Mouse (Mus musculus): ENCODE measurements around the gene Cdh4. TPM values are rescaled to one million over a fixed set of nuclear protein-coding genes. Genes with fewer than 3 reads are reported as not detected.

The Cdh4 gene
- polyA plus RNA-seq, 1 experiment from 2014 or later, result 0.99 TPM

GRCm38 (mm10) chr2:179679866-179680265 lies 237.6 kb downstream of the Cdh4 start:
- Histone ChIP-seq H3K4me3 (no peak overlapping the region), H3K27me3 (ENCODE audit: insufficient read depth, poor library complexity, severe bottlenecking) (peaks cover 11% of the 10 kb centered on the region; the same call in 1 of the 2 replicates), H3K4me1 (no peaks in the 10 kb centered on the region), H3K27ac (no peak overlapping the region), H3K36me3 (no peaks in the 10 kb centered on the region), H3K9me3 (no peaks in the 10 kb centered on the region)
- WGBS, result 71% methylated on average over 5 of the region's 5 CpGs
- DNase-seq (ENCODE audit: low spot score), result no peak

- no peak overlapping the region for H3K27ac ChIP-seq
- no peaks in the 10 kb centered on the region for H3K9me3 ChIP-seq
- no peaks in the 10 kb centered on the region for H3K36me3 ChIP-seq
- no peak overlapping the region for H3K4me3 ChIP-seq
- H3K4me1 ChIP-seq, result no peaks in the 10 kb centered on the region
- H3K27me3 ChIP-seq (ENCODE audit: insufficient read depth, poor library complexity, severe bottlenecking), result peaks cover 18% of the 10 kb centered on the region; the same call in 1 of the 2 replicates
- whole genome bisulfite sequencing, result 88% methylated on average over 1 of the region's 1 CpGs
- DNase-seq (ENCODE audit: low spot score), result no peak
Measured at GRCm38 (mm10) chr2:179681386-179681785, 239.2 kb downstream of the Cdh4 start.

- Histone ChIP-seq H3K27me3 (ENCODE audit: insufficient read depth, poor library complexity, severe bottlenecking) (peaks cover 19% of the 10 kb centered on the region; the same call in 1 of the 2 replicates), H3K36me3 (no peaks in the 10 kb centered on the region), H3K4me3 (no peak overlapping the region), H3K4me1 (no peaks in the 10 kb centered on the region), H3K27ac (no peak overlapping the region), H3K9me3 (no peaks in the 10 kb centered on the region)
- 61% methylated on average over 12 of the region's 12 CpGs for WGBS
- DNase-seq (ENCODE audit: low spot score), result no peak
Measured at GRCm38 (mm10) chr2:179687243-179687681, 245.0 kb downstream of the Cdh4 start.

- H3K4me1 ChIP-seq, result no peaks in the 10 kb centered on the region
- no peak overlapping the region for H3K4me3 ChIP-seq
- 79% methylated on average over 5 of the region's 5 CpGs for WGBS
- DNase-seq (ENCODE audit: low spot score), result no peak
- H3K36me3 ChIP-seq, result no peaks in the 10 kb centered on the region
- H3K27ac ChIP-seq, result no peak overlapping the region
- H3K27me3 ChIP-seq (ENCODE audit: insufficient read depth, poor library complexity, severe bottlenecking), result peaks cover 17% of the 10 kb centered on the region; the same call in 1 of the 2 replicates
- no peaks in the 10 kb centered on the region for H3K9me3 ChIP-seq
Measured at GRCm38 (mm10) chr2:179688976-179689375, 246.7 kb downstream of the Cdh4 start.

GRCm38 (mm10) chr2:179689761-179690160 lies 247.5 kb downstream of the Cdh4 start:
- no peak overlapping the region for H3K4me3 ChIP-seq
- WGBS, result 63% methylated on average over 3 of the region's 3 CpGs
- H3K27me3 ChIP-seq (ENCODE audit: insufficient read depth, poor library complexity, severe bottlenecking), result peaks cover 15% of the 10 kb centered on the region; the same call in 1 of the 2 replicates
- no peak for DNase-seq (ENCODE audit: low spot score)
- H3K9me3 ChIP-seq, result no peaks in the 10 kb centered on the region
- H3K4me1 ChIP-seq, result no peaks in the 10 kb centered on the region
- H3K36me3 ChIP-seq, result no peaks in the 10 kb centered on the region
- H3K27ac ChIP-seq, result no peak overlapping the region

- Histone ChIP-seq H3K27me3 (ENCODE audit: insufficient read depth, poor library complexity, severe bottlenecking) (peaks cover 8% of the 10 kb centered on the region; the same call in 1 of the 2 replicates), H3K9me3 (no peaks in the 10 kb centered on the region), H3K36me3 (no peaks in the 10 kb centered on the region), H3K4me1 (no peaks in the 10 kb centered on the region), H3K27ac (no peak overlapping the region), H3K4me3 (no peak overlapping the region)
- no peak for DNase-seq (ENCODE audit: low spot score)
- WGBS, result 62% methylated on average over 7 of the region's 7 CpGs
Measured at GRCm38 (mm10) chr2:179690571-179690970, 248.3 kb downstream of the Cdh4 start.

GRCm38 (mm10) chr2:179694936-179695335 lies 252.7 kb downstream of the Cdh4 start:
- H3K27me3 ChIP-seq (ENCODE audit: insufficient read depth, poor library complexity, severe bottlenecking), result peaks cover 23% of the 10 kb centered on the region
- no peaks in the 10 kb centered on the region for H3K36me3 ChIP-seq
- H3K4me3 ChIP-seq, result no peak overlapping the region
- no peaks in the 10 kb centered on the region for H3K4me1 ChIP-seq
- H3K9me3 ChIP-seq, result no peaks in the 10 kb centered on the region
- H3K27ac ChIP-seq, result no peak overlapping the region
- WGBS, result 53% methylated on average over 9 of the region's 9 CpGs
- DNase-seq (ENCODE audit: low spot score), result no peak

GRCm38 (mm10) chr2:179697601-179698000 lies 255.4 kb downstream of the Cdh4 start:
- Histone ChIP-seq H3K4me3 (no peak overlapping the region), H3K4me1 (no peaks in the 10 kb centered on the region), H3K27me3 (ENCODE audit: insufficient read depth, poor library complexity, severe bottlenecking) (peaks cover 23% of the 10 kb centered on the region), H3K27ac (no peak overlapping the region), H3K36me3 (no peaks in the 10 kb centered on the region), H3K9me3 (no peaks in the 10 kb centered on the region)
- 78% methylated on average over 8 of the region's 8 CpGs for WGBS
- no peak for DNase-seq (ENCODE audit: low spot score)

GRCm38 (mm10) chr2:179698196-179698985 lies 256.2 kb downstream of the Cdh4 start:
- Histone ChIP-seq H3K27me3 (ENCODE audit: insufficient read depth, poor library complexity, severe bottlenecking) (peaks cover 23% of the 10 kb centered on the region), H3K9me3 (no peaks in the 10 kb centered on the region), H3K27ac (no peak overlapping the region), H3K36me3 (no peaks in the 10 kb centered on the region), H3K4me1 (no peaks in the 10 kb centered on the region), H3K4me3 (no peak overlapping the region)
- WGBS, result 41% methylated on average over 12 of the region's 12 CpGs
- no peak for DNase-seq (ENCODE audit: low spot score)

GRCm38 (mm10) chr2:179705043-179705442 lies 262.8 kb downstream of the Cdh4 start:
- Histone ChIP-seq H3K9me3 (no peaks in the 10 kb centered on the region), H3K27ac (no peak overlapping the region), H3K36me3 (no peaks in the 10 kb centered on the region), H3K4me1 (no peaks in the 10 kb centered on the region), H3K27me3 (ENCODE audit: insufficient read depth, poor library complexity, severe bottlenecking) (no peaks in the 10 kb centered on the region; the same call in 1 of the 2 replicates), H3K4me3 (no peak overlapping the region)
- DNase-seq (ENCODE audit: low spot score), result no peak
- 86% methylated on average over 11 of the region's 11 CpGs for WGBS

GRCm38 (mm10) chr2:179705461-179705860 lies 263.2 kb downstream of the Cdh4 start:
- H3K27me3 ChIP-seq (ENCODE audit: insufficient read depth, poor library complexity, severe bottlenecking), result no peaks in the 10 kb centered on the region; the same call in 1 of the 2 replicates
- H3K9me3 ChIP-seq, result no peaks in the 10 kb centered on the region
- 76% methylated on average over 7 of the region's 7 CpGs for WGBS

GRCm38 (mm10) chr2:179706616-179707015 lies 264.4 kb downstream of the Cdh4 start:
- 0 out of 2 replicates have a peak, but pooled peaks cover 3% of the 10 kb centered on the region for H3K4me1 ChIP-seq
- H3K27ac ChIP-seq, result no peak overlapping the region
- 91% methylated on average over 3 of the region's 3 CpGs for WGBS
- no peak overlapping the region for H3K4me3 ChIP-seq
- no peak for DNase-seq (ENCODE audit: low spot score)
- peaks cover 5% of the 10 kb centered on the region; the same call in 1 of the 2 replicates for H3K27me3 ChIP-seq (ENCODE audit: insufficient read depth, poor library complexity, severe bottlenecking)
- no peaks in the 10 kb centered on the region for H3K9me3 ChIP-seq
- H3K36me3 ChIP-seq, result no peaks in the 10 kb centered on the region

More at GRCm38 (mm10) chr2:179705461-179705860, 263.2 kb downstream of the Cdh4 start:
- H3K36me3 ChIP-seq, result no peaks in the 10 kb centered on the region
- H3K4me3 ChIP-seq, result no peak overlapping the region
- no peaks in the 10 kb centered on the region for H3K4me1 ChIP-seq
- no peak for DNase-seq (ENCODE audit: low spot score)
- no peak overlapping the region for H3K27ac ChIP-seq

GRCm38 (mm10) chr2:179709111-179709510 lies 266.9 kb downstream of the Cdh4 start:
- Histone ChIP-seq H3K27me3 (ENCODE audit: insufficient read depth, poor library complexity, severe bottlenecking) (peaks cover 13% of the 10 kb centered on the region; the same call in 1 of the 2 replicates), H3K4me1 (0 out of 2 replicates have a peak, but pooled peaks cover 8% of the 10 kb centered on the region), H3K4me3 (no peak overlapping the region), H3K9me3 (no peaks in the 10 kb centered on the region), H3K36me3 (no peaks in the 10 kb centered on the region), H3K27ac (no peak overlapping the region)
- DNase-seq (ENCODE audit: low spot score), result no peak
- 86% methylated on average over 2 of the region's 2 CpGs for WGBS

All from heart, embryonic 10.5 days (tissue).